Mouse (Mus musculus) myocyte (in vitro differentiated cells): ENCODE measurements around the gene Lrrc4c.

Experiments
- MAX ChIP-seq: IDR thresholded peaks from one replicate; pipeline ENCODE4 v1.6.1; 2011; ENCODE audit warnings: low read depth, mild to moderate bottlenecking, control low read depth
- POLR2A ChIP-seq: IDR thresholded peaks from one replicate; pipeline ENCODE4 v1.6.1; 2011; ENCODE audit warnings: low read depth, mild to moderate bottlenecking, control low read depth, moderate library complexity; ENCODE audit not compliant: insufficient read length
- TCF3 ChIP-seq: IDR thresholded peaks from one replicate; pipeline ENCODE4 v1.6.1; 2011; ENCODE audit warnings: low read depth, control low read depth; ENCODE audit not compliant: insufficient read length
- USF1 ChIP-seq: IDR thresholded peaks from one replicate; pipeline ENCODE4 v1.6.1; 2011; ENCODE audit warnings: low read depth, mild to moderate bottlenecking, control low read depth, moderate library complexity

GRCm38 (mm10) chr2:97568954-97569353, 1251.0 kb downstream of the Lrrc4c start:
- TF ChIP-seq USF1 (no peak), POLR2A (no peak), MAX (no peak), TCF3 (no peak)
